Comparison of ENCODE assay signal across 8 mouse cellular contexts in genomic region chr19:6341453-6342077, GRCm38 (mm10). TPM values are rescaled to one million over a fixed set of nuclear protein-coding genes. Genes with fewer than 3 reads are reported as not detected.
DNase-seq lines count a peak whose midpoint lies in the region; ATAC-seq and TF ChIP-seq lines count a peak whose summit lies in the region.

No protein-coding gene starts in this region.

- no peaks in the 10 kb centered on the region for H3K9me3 ChIP-seq in neural tube, embryonic 11.5 days (ENCODE audit: control insufficient read depth, low read length)
- H3K9me3 ChIP-seq in limb, embryonic 14.5 days (ENCODE audit: control insufficient read depth, low read length): no peaks in the 10 kb centered on the region
- no peaks in the 10 kb centered on the region for H3K9me3 ChIP-seq in stomach, postnatal 0 days (ENCODE audit: control insufficient read depth, low read length)

- 0 out of 2 replicates have a peak overlapping the region, but pooled peaks have one; percentile 34 for H3K27ac ChIP-seq in neural tube, embryonic 11.5 days (ENCODE audit: low read depth, low read length)
- H3K27ac ChIP-seq in limb, embryonic 14.5 days (replicated peaks; ENCODE audit: low read depth, low read length): no peak overlapping the region
- H3K27ac ChIP-seq in stomach, postnatal 0 days (replicated peaks): no peak overlapping the region; the same call in 1 of the 2 replicates

- H3K9ac ChIP-seq in neural tube, embryonic 11.5 days (ENCODE audit: low read length): peak overlapping the region; percentile 62
- peak overlapping the region; percentile 64 for H3K9ac ChIP-seq in limb, embryonic 14.5 days (ENCODE audit: low read depth, low read length, severe bottlenecking)
- peak overlapping the region; percentile 76 for H3K9ac ChIP-seq in stomach, postnatal 0 days (ENCODE audit: low read length)

- ATAC-seq in CD4-positive, CD25-positive, alpha-beta regulatory T cell, adult 4 months: no peak
- no peak; the same call in 1 of the 2 replicates for ATAC-seq in neural tube, embryonic 11.5 days (ENCODE audit: insufficient read depth, low FRiP score, low TSS enrichment)
- no peak for ATAC-seq in limb, embryonic 14.5 days (ENCODE audit: low FRiP score, low read depth)
- ATAC-seq in stomach, postnatal 0 days (ENCODE audit: low FRiP score, low TSS enrichment): no peak; the same call in 1 of the 2 replicates
- ATAC-seq in monocyte, adult 5-6 weeks (replicated peaks; ENCODE audit: insufficient number of reproducible peaks, low FRiP score, low TSS enrichment, poor library complexity, severe bottlenecking): no peak

- peak; percentile 68 for DNase-seq in CD4-positive, CD25-positive, alpha-beta regulatory T cell, adult 2 months (ENCODE audit: low read depth, low spot score)
- DNase-seq in neural tube, embryonic 11.5 days (ENCODE audit: low spot score): no peak
- DNase-seq in neural tube, embryonic 10.5 days (ENCODE audit: extremely low spot score, low spot score): no peak
- DNase-seq in limb, embryonic 14.5 days (ENCODE audit: low spot score): no peak
- no peak for DNase-seq in stomach, postnatal 0 days (ENCODE audit: low spot score)
- no peak for DNase-seq in urinary bladder, postnatal 25 days (ENCODE audit: low spot score)

- TF ChIP-seq CTCF in stomach, postnatal 0 days (IDR thresholded peaks at IDR 0.05; ENCODE audit: low read depth): no peak

- no peaks in the 10 kb centered on the region for H3K27me3 ChIP-seq in neural tube, embryonic 11.5 days (ENCODE audit: control insufficient read depth, insufficient read depth, low read length)
- H3K27me3 ChIP-seq in limb, embryonic 14.5 days (ENCODE audit: control insufficient read depth, insufficient read depth, low read length): no peaks in the 10 kb centered on the region
- H3K27me3 ChIP-seq in stomach, postnatal 0 days (ENCODE audit: control insufficient read depth, insufficient read depth, low read length): no peaks in the 10 kb centered on the region

- H3K4me3 ChIP-seq in neural tube, embryonic 11.5 days (ENCODE audit: low read depth, low read length): peak overlapping the region; percentile 45
- H3K4me3 ChIP-seq in limb, embryonic 14.5 days (replicated peaks; ENCODE audit: low read length): peak overlapping the region; percentile 69
- H3K4me3 ChIP-seq in stomach, postnatal 0 days (ENCODE audit: low read depth, low read length): peak overlapping the region; percentile 67

- TF ChIP-seq EP300 in stomach, postnatal 0 days (optimal IDR thresholded peaks at IDR 0.05): no peak

- peaks cover 24% of the 10 kb centered on the region for H3K36me3 ChIP-seq in neural tube, embryonic 11.5 days (ENCODE audit: control insufficient read depth, insufficient read depth, low read length)
- peaks cover 69% of the 10 kb centered on the region for H3K36me3 ChIP-seq in limb, embryonic 14.5 days (ENCODE audit: control insufficient read depth, insufficient read depth, low read length)
- H3K36me3 ChIP-seq in stomach, postnatal 0 days (ENCODE audit: control insufficient read depth, insufficient read depth, low read length): peaks cover 17% of the 10 kb centered on the region; the same call in 1 of the 2 replicates

- peaks cover 4% of the 10 kb centered on the region for H3K4me1 ChIP-seq in neural tube, embryonic 11.5 days (ENCODE audit: control insufficient read depth, insufficient read depth, low read length)
- H3K4me1 ChIP-seq in limb, embryonic 14.5 days (ENCODE audit: control insufficient read depth, insufficient read depth, low read length): peaks cover 8% of the 10 kb centered on the region
- H3K4me1 ChIP-seq in stomach, postnatal 0 days (replicated peaks; ENCODE audit: control insufficient read depth, insufficient read depth): no peaks in the 10 kb centered on the region

- peak overlapping the region; percentile 79 for H3K4me2 ChIP-seq in neural tube, embryonic 11.5 days (ENCODE audit: low read depth)
- H3K4me2 ChIP-seq in limb, embryonic 14.5 days (replicated peaks; ENCODE audit: low read depth, low read length, severe bottlenecking): peak overlapping the region; percentile 91
- peak overlapping the region; percentile 90 for H3K4me2 ChIP-seq in stomach, postnatal 0 days (replicated peaks; ENCODE audit: low read depth)

- WGBS in neural tube, embryonic 11.5 days: 11% methylated on average over 23 of the region's 23 CpGs
- WGBS in limb, embryonic 14.5 days: 17% methylated on average over 15 of the region's 23 CpGs
- WGBS in stomach, postnatal 0 days: 13% methylated on average over 22 of the region's 23 CpGs

- no peak for TF ChIP-seq POLR2A in limb, embryonic 14.5 days (IDR thresholded peaks at IDR 0.05; ENCODE audit: borderline replicate concordance, extremely low read depth, insufficient read depth, insufficient read length)

RNA-seq across cellular contexts. Expression of gene Map4k2, which starts 0.6 kb away (rescaled TPM):
- polyA plus RNA-seq in CD4-positive, CD25-positive, alpha-beta regulatory T cell, adult 4 months (2017; shearing (Covaris generic)): 100 to 1,000 TPM in 1 of 2 experiments, 10 to 100 TPM in 1; 77.5 to 135 TPM
- 10.0 and 13.6 TPM in 2 replicates for polyA plus RNA-seq in neural tube, embryonic 11.5 days (2014; fragmentation: Nextera tagmentation; extraction: Ambion mirVana)
- polyA plus RNA-seq in limb, embryonic 14.5 days (2012; rRNA removed): 90.4 and 122 TPM in 2 replicates
- 8.8 and 10.5 TPM in 2 replicates for polyA plus RNA-seq in limb, embryonic 14.5 days (2014; fragmentation: Nextera tagmentation; extraction: Ambion mirVana)
- polyA plus RNA-seq in stomach, postnatal 0 days (2015; fragmentation: Nextera tagmentation; extraction: Ambion mirVana): 5.2 and 5.7 TPM in 2 replicates
- total RNA-seq in monocyte, adult 5-6 weeks (2017): 119 to 200 TPM (median 169 TPM) in 3 replicates

RNA-seq across cellular contexts. Expression of gene Men1, which starts 6.8 kb away (rescaled TPM):
- polyA plus RNA-seq in CD4-positive, CD25-positive, alpha-beta regulatory T cell, adult 4 months (2017; shearing (Covaris generic)): 10 to 100 TPM; 16.9 to 32.1 TPM
- 59.5 and 66.1 TPM in 2 replicates for polyA plus RNA-seq in neural tube, embryonic 11.5 days (2014; fragmentation: Nextera tagmentation; extraction: Ambion mirVana)
- polyA plus RNA-seq in limb, embryonic 14.5 days (2012; rRNA removed): 102 and 117 TPM in 2 replicates
- polyA plus RNA-seq in limb, embryonic 14.5 days (2014; fragmentation: Nextera tagmentation; extraction: Ambion mirVana): 60.4 and 65.6 TPM in 2 replicates
- 27.1 and 27.9 TPM in 2 replicates for polyA plus RNA-seq in stomach, postnatal 0 days (2015; fragmentation: Nextera tagmentation; extraction: Ambion mirVana)
- 14.1 to 22.5 TPM (median 17.8 TPM) in 3 replicates for total RNA-seq in monocyte, adult 5-6 weeks (2017)

RNA-seq across cellular contexts. Expression of gene Sf1, which starts 21.9 kb away (rescaled TPM):
- 10 to 100 TPM; 55.3 to 56.7 TPM for polyA plus RNA-seq in CD4-positive, CD25-positive, alpha-beta regulatory T cell, adult 4 months (2017; shearing (Covaris generic))
- polyA plus RNA-seq in neural tube, embryonic 11.5 days (2014; fragmentation: Nextera tagmentation; extraction: Ambion mirVana): 214 and 224 TPM in 2 replicates
- polyA plus RNA-seq in limb, embryonic 14.5 days (2012; rRNA removed): 252 and 276 TPM in 2 replicates
- polyA plus RNA-seq in limb, embryonic 14.5 days (2014; fragmentation: Nextera tagmentation; extraction: Ambion mirVana): 149 and 159 TPM in 2 replicates
- 42.3 and 52.0 TPM in 2 replicates for polyA plus RNA-seq in stomach, postnatal 0 days (2015; fragmentation: Nextera tagmentation; extraction: Ambion mirVana)
- 222 to 393 TPM (median 317 TPM) in 3 replicates for total RNA-seq in monocyte, adult 5-6 weeks (2017)

RNA-seq across cellular contexts. Expression of gene Cdc42bpg, which starts 35.3 kb away (rescaled TPM):
- under 1 TPM; 0.07 to 0.13 TPM for polyA plus RNA-seq in CD4-positive, CD25-positive, alpha-beta regulatory T cell, adult 4 months (2017; shearing (Covaris generic))
- polyA plus RNA-seq in neural tube, embryonic 11.5 days (2014; fragmentation: Nextera tagmentation; extraction: Ambion mirVana): 0.42 and 0.58 TPM in 2 replicates
- 15.2 and 17.0 TPM in 2 replicates for polyA plus RNA-seq in limb, embryonic 14.5 days (2012; rRNA removed)
- 1.4 and 2.0 TPM in 2 replicates for polyA plus RNA-seq in limb, embryonic 14.5 days (2014; fragmentation: Nextera tagmentation; extraction: Ambion mirVana)
- 1.3 and 1.9 TPM in 2 replicates for polyA plus RNA-seq in stomach, postnatal 0 days (2015; fragmentation: Nextera tagmentation; extraction: Ambion mirVana)
- total RNA-seq in monocyte, adult 5-6 weeks (2017): 1.9 to 4.3 TPM (median 2.2 TPM) in 3 replicates

RNA-seq across cellular contexts. Expression of gene Pygm, which starts 42.6 kb away (rescaled TPM):
- polyA plus RNA-seq in CD4-positive, CD25-positive, alpha-beta regulatory T cell, adult 4 months (2017; shearing (Covaris generic)): 10 to 100 TPM in 1 of 2 experiments, 1 to 10 TPM in 1; 2.0 to 14.2 TPM
- polyA plus RNA-seq in neural tube, embryonic 11.5 days (2014; fragmentation: Nextera tagmentation; extraction: Ambion mirVana): 4.4 and 6.0 TPM in 2 replicates
- polyA plus RNA-seq in limb, embryonic 14.5 days (2012; rRNA removed): 20.5 and 23.9 TPM in 2 replicates
- 17.3 and 22.8 TPM in 2 replicates for polyA plus RNA-seq in limb, embryonic 14.5 days (2014; fragmentation: Nextera tagmentation; extraction: Ambion mirVana)
- 8.0 and 10.5 TPM in 2 replicates for polyA plus RNA-seq in stomach, postnatal 0 days (2015; fragmentation: Nextera tagmentation; extraction: Ambion mirVana)
- 4.5 to 17.7 TPM (median 7.7 TPM) in 3 replicates for total RNA-seq in monocyte, adult 5-6 weeks (2017)
